Mouse (Mus musculus): ENCODE data around the gene Ezr.
A peak's percentile ranks its signal among the peaks of the same experiment; 100 is the strongest.

Gene Ezr

GRCm38 (mm10) chr17:6789103-6789502 is 6.5 kb upstream of the Ezr start:
- DNase-seq = peak; percentile 39

GRCm38 (mm10) chr17:6787241-6787640 is 4.7 kb upstream of the Ezr start:
- DNase-seq = no peak

DNA sequence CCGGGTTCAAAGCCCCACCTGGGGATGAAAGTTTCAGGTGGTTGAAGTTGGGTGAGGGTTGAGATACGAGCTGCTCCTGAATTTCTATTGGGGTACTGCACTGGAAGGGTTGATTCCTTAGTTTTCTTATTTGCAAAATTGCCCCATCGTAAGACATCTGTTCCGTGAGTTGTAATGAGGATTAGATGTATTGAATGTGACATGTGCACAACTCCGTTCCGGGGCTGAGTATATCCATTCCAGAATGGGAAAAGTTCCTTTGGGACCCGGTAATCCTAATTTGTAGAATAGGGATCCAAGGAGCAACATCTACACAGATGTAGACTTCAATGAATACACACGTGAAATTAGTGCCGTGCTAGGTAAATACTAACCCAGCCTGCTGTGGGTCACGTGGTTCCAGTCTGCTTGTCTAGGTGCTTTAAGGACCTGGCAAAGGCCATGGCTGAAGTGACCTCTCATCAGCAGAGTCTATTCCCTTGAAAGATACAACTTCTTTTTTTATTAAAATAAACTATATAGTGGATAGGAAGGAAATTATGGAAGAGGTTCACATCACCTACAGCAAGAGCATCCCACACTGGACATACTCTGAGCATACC is 1.3 kb upstream of the Ezr start:
- DNase-seq = peak; percentile 85

GRCm38 (mm10) chr17:6783006-6783661 is 550 bp upstream of the Ezr start:
- peak; percentile 44 for DNase-seq

- DNase-seq = peak; percentile 55
These were observed 504 bp downstream of the Ezr start for GRCm38 (mm10) chr17:6782033-6782526.

GRCm38 (mm10) chr17:6781273-6781672 is 1.3 kb downstream of the Ezr start:
- DNase-seq = no peak

GRCm38 (mm10) chr17:6780521-6781115 is 2.0 kb downstream of the Ezr start:
- DNase-seq = no peak

- peak; percentile 43 for DNase-seq
These were observed 3.0 kb downstream of the Ezr start for GRCm38 (mm10) chr17:6779632-6780031.

GRCm38 (mm10) chr17:6778771-6779509 is 3.6 kb downstream of the Ezr start:
- DNase-seq = peak; percentile 63

DNA sequence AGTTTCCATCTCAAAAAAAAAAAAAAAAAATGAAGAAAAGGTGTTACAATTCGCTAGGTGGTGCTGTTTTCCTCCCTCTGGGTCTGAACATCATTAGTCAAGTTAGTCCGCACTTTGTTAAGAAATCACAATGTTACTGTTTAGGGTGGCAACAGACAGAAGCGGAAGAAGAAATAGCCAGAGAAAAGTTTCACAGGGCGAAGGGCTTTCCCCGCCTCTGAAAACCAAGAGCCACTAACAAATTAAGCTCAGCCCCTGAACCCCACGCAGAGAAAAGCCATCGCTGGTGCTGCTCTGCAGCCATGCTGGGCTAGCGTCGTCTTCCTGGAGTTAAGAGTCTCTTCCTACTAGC is 4.3 kb downstream of the Ezr start:
- DNase-seq = peak; percentile 81

GRCm38 (mm10) chr17:6777629-6778331 is 4.8 kb downstream of the Ezr start:
- no peak for DNase-seq

DNA sequence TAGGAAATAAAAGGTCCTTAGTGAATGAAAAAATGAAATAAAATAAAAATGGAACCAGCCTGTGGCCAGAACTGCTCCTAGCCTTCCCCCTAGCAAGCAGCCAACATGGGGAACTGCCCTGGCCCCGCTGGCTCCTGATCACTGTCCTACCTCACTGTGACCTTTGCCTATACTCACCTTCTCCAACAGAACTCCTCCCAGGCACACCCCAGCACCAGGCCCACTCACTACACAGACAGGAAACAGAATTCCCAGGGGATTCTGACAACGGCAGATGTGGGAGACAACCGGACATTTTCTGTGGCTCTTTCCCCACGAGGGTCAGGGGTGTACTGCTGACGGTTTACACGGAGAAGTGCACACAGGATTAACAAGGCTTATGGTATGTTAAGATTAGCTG is 5.5 kb downstream of the Ezr start:
- no peak for DNase-seq

- DNase-seq = no peak
These were observed 6.0 kb downstream of the Ezr start for GRCm38 (mm10) chr17:6776576-6776975.

DNA sequence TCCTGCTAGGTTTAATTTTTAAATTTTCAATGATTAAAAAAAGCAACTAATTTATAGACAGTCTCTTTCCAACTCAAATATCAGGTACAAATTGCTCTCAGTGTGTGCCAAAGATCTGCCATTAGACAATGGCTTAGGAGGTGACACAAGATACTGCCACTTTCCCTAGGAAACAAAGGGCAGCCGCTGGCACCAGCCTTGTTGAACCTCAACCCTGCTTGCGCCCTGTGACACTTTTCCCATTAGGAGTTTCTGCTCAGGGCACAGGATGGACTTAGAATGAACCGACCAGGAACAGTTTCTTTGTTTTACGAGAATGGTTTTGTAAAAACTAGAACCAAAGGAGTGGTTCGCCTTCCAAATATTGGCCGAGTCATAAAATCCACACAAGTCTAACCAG is 6.5 kb downstream of the Ezr start:
- no peak for DNase-seq

GRCm38 (mm10) chr17:6775671-6776070 is 6.9 kb downstream of the Ezr start:
- DNase-seq = no peak

DNA sequence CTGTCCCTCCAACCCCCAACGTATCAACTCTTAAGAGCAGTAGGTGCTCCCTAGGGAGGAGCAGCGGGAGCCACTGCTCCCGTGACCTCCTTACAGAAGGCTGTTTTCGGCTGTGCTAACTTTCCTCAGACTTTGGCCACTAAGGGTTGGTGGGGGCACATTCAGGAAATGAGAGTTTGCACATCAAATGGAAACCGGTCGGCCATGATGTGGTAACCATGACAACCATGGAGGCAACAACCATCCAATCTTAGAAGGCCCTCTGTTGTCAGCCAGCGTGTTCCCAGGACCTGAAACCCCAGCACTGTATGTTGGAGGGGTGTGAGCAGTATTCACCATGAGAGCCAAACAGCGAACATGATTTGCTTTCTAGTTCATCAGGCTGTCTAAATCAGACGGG is 7.4 kb downstream of the Ezr start:
- DNase-seq = peak; percentile 26

- DNase-seq = no peak
These were observed 9.2 kb downstream of the Ezr start for GRCm38 (mm10) chr17:6773249-6773966.

GRCm38 (mm10) chr17:6772490-6772773 is 10.2 kb downstream of the Ezr start:
- DNase-seq = no peak

DNA sequence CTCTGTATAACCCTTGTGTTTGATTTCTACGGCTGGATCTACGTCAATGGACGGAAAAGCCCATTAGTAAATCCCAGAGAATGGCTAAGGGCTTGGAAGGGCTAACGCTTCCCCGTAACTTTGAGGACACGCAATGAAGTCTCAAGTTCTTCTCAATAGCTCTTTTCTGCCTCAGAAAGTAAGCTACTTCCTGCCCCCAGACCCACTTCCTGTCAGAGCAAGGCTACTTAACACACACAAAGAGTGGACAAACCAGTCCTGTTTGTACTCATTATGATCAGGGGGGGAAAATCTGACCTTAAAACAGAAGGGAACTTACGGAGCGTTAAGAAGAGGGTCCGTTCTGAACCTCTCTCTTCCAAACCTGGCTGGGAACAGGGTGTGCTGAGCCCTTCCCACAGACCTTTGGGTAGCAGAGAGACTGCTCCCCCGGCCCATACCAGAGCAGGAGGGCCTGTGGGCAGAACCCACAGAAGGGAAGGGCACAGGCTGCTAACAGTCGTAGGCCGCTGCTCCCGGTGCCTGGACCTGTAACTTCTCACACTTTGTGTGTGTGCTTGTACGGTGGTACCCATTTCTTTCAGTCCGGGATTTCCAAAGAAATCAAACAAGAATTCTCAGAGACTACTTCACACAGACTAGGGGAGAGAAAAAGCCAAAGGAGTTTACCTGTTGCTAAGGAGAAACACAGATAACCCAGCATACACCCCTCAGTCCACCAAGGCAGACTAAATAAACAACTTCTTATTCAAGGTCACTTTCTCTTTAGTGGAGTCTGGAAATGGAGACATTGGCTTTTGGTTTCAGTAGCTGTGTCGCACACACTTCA is 10.7 kb downstream of the Ezr start:
- peak; percentile 35 for DNase-seq

DNA sequence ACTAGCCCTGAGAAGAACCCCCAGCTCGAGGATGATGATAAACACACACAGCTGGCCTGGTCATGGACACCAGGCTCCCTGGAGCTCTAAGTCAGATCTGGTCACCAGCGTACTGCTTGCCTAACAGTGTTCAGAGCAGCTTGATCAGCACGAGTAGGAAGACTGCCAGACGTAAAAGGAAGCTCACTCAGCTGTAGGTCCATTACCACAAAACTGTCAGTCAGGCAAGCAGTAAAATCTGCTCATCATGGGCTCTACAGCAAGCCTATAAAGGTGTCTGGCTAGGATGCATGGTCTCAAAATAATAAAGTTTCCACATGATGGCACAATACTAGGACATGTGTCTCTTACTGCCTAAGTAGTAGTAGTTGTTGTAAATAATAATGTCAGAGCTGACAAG is 13.0 kb downstream of the Ezr start:
- DNase-seq = peak; percentile 32

DNA sequence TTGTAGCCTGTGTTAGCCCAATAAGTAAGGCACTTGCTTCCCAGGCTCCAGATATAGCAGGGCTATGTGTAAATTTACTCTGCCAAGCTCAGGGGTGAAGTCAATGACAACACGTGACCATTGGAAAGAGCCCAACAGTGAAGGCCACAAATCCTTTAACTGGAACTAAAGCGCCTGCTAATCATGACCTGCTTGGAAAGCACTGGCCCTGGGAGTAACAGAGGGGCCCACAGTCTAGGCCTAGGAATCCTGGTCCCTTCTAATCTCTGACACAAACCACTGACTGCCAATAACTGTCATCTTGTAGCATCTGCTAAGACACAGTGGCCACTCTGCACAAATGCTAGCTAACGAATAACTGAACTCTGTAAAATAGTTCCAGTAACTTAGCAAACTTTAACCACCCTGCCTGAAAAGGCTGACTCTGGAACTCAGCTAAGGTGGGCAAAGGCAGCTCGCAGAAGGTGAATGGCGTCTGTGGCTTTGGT is 14.2 kb downstream of the Ezr start:
- peak; percentile 51 for DNase-seq

Data from lung, postnatal 36 days (tissue).